Mouse (Mus musculus): Measurements from ENCODE around the gene Hcar2.

DNA sequence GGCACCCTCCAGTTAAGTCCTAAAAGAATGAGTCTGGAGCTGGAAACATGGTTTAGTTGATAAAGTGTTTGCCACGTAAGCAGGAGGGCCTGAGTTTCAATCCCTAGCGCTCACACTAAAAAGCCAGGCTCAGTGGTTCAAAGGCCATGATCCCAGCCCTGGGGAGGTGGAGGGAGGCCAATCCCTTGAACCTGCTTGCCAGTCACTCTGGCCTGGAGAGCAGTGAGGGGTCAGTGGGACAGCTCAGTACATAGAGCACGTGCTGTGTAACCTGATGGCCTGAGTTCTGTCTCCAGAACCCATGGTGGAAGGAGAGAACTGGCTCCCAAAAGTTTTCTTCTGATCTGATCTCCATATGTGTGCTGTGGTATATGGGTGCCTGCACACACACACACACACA, 30.5 kb downstream of the Hcar2 start:
- TF ChIP-seq CTCF (IDR thresholded peaks at IDR 0.05; ENCODE audit: control insufficient read depth, insufficient read depth, insufficient read length) = no peak
- no peak for TF ChIP-seq FOSL1 (IDR thresholded peaks at IDR 0.05; ENCODE audit: insufficient read depth, low read length, poor library complexity, severe bottlenecking)
- no peak for TF ChIP-seq USF1 (IDR thresholded peaks at IDR 0.05; ENCODE audit: low read depth)
- TF ChIP-seq CEBPB (IDR thresholded peaks at IDR 0.05; ENCODE audit: low read depth) = no peak
- no peak for TF ChIP-seq MAX (IDR thresholded peaks at IDR 0.05)
- TF ChIP-seq MYOG (IDR thresholded peaks at IDR 0.05; ENCODE audit: control insufficient read depth, extremely low read depth, insufficient read length) = no peak
- TF ChIP-seq MYOD1 (IDR thresholded peaks at IDR 0.05; ENCODE audit: control insufficient read depth, insufficient read length, low read depth) = no peak
